Mouse (Mus musculus): ENCODE data around the gene Gzmm. TPM values are rescaled to one million over a fixed set of nuclear protein-coding genes. Genes with fewer than 3 reads are reported as not detected.

Gzmm gene
- total RNA-seq, 2 experiments from 2014 or later: 2.5 to 3.8 TPM

DNA sequence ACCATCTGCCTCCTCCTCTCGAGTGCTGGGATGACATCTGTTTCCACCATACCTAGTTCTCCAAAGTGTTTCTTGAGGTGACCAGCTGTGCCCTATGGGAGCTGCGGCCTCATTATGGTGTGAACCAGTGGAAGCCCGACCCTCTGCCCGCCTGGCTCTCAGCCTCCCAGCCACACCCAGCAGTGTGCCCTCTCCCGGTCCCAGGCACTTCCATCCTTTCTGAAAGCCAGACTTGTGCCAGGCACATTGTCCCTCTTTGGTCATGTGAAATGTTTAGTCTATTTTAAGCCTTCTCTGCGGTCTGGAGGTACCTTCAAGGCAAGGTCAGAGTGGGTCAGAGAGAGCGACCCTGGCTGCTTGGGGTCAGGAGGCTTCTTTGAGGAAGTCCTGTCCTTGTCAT lies 34.9 kb downstream of the Gzmm start:
- DNase-seq (ENCODE audit: low spot score in 2 of 2): no peak

DNA sequence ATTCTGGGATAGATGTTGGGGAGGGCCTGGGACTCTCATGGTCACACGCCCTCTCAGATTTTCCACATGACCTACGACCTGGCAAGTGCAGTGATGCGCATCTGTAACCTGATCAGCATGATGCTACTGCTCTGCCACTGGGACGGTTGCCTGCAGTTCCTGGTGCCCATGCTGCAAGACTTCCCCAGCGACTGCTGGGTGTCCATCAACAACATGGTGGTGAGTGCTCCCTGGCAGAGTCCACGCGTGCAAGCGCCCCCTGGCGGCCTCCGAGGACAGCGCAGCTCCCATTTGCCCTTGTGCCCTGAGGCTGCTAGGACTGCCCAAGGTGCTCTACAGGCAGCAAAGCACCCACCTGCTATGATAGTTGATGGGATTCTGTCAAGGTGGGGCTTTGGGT lies 37.3 kb downstream of the Gzmm start:
- peak in 1 of 2 experiments; percentile 48 for DNase-seq (ENCODE audit: low spot score in 2 of 2)

DNA sequence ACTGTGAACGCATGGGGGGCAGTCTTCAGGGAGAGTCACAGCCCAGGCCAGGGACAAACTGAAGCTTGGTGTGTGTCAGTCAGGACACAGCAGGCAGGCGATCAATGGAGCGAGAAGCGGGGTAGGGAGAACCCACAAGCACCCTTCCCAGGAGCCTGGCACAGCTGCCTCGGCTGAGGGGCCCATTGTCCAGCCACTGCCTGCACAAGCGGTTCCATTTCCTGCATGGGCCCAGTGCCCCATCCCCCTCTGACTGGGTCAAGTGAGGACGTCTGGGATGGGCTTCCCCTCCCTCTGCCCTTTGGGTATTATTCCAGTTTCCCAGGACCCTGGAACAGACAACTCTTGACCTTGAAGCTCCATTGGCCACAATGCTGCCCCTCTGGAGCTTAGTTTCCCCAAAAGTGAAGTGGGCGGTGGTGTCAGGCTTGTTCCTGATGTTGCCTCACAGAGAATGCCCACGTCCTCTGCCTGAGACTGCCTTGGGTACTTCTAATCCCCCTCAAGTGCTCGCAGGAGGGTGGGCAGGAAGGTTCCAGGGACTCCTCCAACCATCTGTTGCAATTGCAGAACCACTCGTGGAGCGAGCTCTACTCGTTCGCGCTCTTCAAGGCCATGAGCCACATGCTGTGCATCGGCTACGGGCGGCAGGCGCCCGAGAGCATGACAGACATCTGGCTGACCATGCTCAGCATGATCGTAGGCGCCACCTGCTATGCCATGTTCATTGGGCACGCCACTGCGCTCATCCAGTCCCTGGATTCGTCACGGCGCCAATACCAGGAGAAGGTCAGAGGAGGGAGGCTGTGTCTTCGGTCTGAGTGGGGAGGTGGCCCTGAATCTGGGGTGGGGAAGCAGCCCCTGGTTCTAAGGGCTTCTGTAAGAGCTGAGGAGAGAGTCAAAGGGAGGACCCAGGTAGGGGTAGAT lies 39.8 kb downstream of the Gzmm start:
- no peak for DNase-seq (ENCODE audit: low spot score in 2 of 2)

DNA sequence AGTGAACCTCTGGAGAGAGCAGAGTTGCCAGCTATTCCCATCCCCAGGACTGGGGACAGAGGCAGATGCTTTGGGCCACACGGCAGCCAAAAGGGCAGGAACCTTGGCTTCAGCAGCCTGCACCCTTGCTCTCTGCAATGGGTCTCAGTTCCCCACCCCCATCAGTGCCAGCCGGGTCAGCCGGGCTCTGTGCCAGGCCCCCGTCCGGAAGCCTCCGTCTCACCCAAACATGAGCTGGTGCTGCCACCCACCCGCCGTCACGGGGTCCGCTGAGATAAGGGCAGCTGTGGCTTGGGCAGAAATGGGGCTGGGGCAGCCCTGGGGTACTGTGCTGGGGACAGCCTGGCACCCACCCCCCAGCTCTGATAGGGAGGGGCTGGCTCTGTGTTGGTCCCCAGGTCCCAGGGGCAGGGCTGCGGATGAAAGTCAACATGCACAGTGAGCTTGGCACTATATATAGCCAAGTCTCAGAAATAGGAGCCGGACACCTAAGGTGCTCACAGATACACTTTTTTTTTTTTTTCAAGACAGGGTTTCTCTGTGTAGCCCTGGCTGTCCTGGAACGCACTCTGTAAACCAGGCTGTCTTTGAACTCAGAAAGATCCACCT lies 40.6 kb downstream of the Gzmm start:
- peak in 1 of 2 experiments; percentile 24 for DNase-seq (ENCODE audit: low spot score in 2 of 2)

DNA sequence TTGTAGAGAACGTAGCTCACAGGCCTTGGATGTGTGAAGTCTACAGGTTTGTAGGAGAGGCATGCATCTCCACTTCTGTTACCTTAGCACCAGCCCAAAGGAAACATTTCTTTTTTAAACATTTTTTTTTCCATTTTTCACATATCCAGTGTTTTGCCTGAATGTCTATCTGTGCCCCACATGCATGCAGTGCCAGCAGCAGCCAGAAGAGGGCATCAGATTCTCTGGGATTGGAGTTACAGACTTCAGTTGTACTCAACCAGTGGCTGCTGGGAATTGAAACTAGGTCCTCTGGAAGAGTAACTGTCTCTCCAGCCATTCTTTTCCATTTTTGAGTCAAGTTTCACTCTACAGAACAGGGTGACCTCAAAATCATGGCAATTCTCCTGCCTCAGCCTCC lies 43.7 kb downstream of the Gzmm start:
- no peak for DNase-seq (ENCODE audit: low spot score in 2 of 2)

DNA sequence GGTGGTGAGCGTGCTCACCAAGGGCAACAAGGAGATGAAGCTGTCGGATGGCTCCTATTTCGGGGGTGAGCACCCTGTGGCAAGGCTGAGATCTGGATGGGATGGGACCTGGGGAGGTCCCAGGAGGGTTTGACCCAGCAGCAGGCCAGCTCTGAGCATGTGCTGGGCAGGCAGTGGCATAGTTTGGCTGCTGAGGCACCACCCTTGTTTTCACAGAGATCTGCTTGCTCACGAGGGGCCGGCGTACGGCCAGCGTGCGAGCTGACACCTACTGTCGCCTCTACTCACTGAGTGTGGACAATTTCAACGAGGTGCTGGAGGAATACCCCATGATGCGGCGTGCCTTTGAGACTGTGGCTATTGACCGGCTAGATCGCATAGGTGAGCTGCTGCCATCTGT lies 45.0 kb downstream of the Gzmm start:
- DNase-seq (ENCODE audit: low spot score in 2 of 2): no peak

DNA sequence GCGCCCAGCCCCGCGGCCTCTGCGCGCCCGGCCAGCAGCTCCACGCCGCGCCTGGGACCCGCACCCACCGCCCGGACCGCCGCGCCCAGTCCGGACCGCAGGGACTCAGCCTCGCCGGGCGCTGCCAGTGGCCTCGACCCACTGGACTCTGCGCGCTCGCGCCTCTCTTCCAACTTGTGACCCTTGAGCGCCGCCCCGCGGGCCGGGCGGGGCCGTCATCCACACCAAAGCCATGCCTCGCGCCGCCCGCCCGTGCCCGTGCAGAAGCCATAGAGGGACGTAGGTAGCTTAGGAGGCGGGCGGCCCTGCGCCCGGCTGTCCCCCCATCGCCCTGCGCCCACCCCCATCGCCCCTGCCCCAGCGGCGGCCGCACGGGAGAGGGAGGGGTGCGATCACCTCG lies 46.5 kb downstream of the Gzmm start:
- DNase-seq (ENCODE audit: low spot score in 2 of 2): no peak

DNA sequence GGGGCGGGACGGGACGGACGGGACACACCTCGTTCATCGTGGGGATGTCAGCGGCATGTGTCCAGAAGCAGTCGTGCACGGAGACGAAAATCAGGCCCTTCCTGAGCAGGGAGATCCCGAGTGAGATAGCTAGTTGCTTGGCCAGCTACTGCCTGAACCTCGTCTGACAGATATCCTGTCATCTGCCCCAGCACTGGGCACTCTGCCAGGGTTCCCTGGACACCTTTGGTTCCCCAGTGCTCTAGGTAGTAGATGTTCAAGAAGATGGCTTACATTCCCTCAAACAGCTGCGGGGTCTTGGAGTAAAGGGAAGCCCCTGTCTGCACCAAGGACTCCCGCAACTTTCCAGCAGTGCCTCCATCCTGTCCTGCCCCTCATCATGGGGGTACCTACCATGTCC lies 47.9 kb downstream of the Gzmm start:
- no peak for DNase-seq (ENCODE audit: low spot score in 2 of 2)

DNA sequence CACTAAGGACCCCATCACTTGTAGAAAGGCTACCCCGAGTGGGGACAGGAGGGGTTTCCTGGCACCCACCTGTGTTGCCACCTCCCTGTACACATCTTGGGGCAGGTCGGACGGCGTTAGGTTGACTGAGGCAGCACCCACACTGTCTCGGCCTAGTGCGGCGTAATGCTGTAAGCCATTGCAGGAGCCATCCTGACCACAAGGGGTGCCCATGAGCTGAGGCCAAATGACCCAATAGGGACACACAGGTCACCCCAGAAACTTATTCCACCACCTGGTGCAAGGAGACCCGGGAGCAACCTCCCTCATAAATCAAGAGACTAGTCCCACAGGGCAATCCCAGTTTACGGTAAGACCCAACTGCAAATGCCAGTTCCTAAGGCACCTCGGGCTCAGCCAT lies 49.4 kb downstream of the Gzmm start:
- no peak for DNase-seq (ENCODE audit: low spot score in 2 of 2)

DNA sequence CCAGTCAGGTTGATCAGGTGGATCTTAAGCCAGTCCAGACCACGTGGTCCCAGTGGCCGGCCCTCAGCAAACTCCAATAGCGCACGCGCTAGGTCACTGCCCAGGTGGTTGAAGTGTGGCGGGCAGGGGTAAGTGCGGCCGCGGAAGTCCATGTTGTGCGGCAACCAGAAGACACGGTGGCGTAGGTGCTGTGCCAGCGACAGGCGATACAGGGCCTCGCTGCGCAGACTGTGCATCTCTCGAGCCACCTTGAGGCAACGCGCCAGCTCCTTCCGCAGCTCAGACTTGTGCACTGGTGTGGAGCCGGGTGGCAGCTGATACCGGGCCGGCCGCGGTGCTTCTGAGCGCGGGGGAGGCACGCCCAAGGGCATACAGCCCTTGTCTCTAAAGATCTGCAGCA lies 50.4 kb downstream of the Gzmm start:
- no peak for DNase-seq (ENCODE audit: low spot score in 2 of 2)

DNA sequence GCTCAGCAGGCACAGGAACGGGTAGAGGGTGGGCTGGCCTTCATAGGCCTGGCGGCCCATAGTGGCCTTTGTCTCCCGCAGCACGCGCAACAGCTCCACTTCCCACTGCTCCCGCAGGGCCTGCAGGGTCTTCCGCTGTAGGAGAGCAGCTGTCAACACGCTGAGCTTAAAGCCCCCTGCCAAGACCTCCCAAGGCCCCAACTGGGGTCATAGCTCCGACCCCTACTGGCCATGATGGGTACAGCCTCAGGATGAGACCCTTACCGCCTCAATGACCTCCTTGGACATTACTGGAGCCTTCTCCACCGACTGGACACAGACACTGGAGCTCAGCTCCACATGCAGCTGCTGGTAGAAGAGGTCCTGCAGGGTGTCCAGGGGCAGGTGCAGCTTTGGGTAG lies 52.0 kb downstream of the Gzmm start:
- DNase-seq (ENCODE audit: low spot score in 2 of 2): no peak

DNA sequence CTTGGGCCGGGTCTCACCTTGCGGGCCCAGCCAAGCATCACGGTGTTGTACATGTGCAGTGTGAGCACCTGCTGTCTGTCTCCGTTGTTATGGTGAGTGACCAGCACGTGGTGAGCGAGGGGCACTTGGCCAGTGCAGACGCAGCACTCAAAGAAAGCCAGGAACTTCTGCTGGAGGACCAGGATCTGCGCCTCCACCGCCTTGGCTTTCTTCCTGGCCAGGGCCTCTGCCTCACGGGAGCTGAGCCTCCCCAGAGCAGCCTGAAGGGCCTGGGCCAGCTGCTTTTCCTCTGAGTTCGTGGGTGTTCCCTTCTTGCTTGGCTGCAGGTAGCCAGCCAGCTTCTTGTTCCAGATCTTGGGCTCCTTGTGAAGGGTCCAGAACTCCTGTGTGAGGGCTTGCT lies 54.3 kb downstream of the Gzmm start:
- no peak for DNase-seq (ENCODE audit: low spot score in 2 of 2)

DNA sequence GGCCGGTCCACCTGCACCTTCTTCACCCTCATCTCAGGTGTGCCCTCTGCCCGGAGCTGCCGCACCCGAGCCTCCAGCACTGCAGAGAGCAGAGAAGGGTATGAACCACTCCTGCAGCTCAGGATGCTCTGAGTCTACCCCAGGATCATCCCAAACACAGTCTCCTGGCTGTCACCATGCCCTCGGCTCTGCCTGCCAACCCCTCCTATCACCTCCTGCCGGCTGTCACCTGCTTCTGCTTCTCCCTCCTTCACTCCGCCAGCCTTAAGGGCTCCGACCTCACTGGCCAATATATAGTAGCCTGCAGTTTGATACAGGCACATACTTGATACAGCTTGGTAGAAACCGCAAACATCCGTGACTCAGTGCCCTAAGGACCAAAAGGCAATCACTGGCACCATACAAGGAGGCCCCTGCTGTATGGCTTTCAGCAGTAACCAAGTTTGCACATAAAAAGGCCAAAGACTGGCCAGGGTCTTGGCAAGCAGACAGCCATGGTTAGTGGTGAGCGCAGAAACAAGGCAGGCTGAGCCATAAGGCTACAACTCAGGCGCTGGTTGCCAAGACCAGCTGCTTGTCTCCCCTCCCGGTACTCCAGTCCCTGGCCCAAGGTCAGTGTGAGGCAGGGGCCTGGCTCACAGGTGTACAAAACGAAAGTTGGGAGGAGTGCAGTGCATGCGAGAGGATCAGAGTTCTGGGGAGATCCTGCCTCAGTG lies 55.0 kb downstream of the Gzmm start:
- DNase-seq (ENCODE audit: low spot score in 2 of 2): no peak

Other genes with a start within 250 kb of the Gzmm start
- not detected for gene Vmn2r83, start 220.3 kb upstream of the Gzmm start, total RNA-seq (2021)
- 1 to 10 TPM; 4.5 to 4.6 TPM for gene Plpp2, start 155.2 kb upstream of the Gzmm start, total RNA-seq (2021)
- 10 to 100 TPM; 24.0 to 25.4 TPM for gene Mier2, start 133.8 kb upstream of the Gzmm start, total RNA-seq (2021)
- gene Theg, start 101.7 kb upstream of the Gzmm start, total RNA-seq (2021): not detected
- under 1 TPM; 0.07 to 0.13 TPM for gene C2cd4c, start 75.0 kb upstream of the Gzmm start, total RNA-seq (2021)
- gene Shc2, start 51.1 kb upstream of the Gzmm start, total RNA-seq (2021): 1 to 10 TPM; 5.8 to 5.9 TPM
- gene Odf3l2, start 43.3 kb upstream of the Gzmm start, total RNA-seq (2021): not detected
- under 1 TPM in 1 of 2 experiments, not detected in 1; 0.39 TPM for gene Madcam1, start 24.5 kb upstream of the Gzmm start, total RNA-seq (2021)
- gene Tpgs1, start 19.7 kb upstream of the Gzmm start, total RNA-seq (2021): 10 to 100 TPM; 21.2 to 21.6 TPM
- gene Cdc34, start 6.8 kb upstream of the Gzmm start, total RNA-seq (2021): 100 to 1,000 TPM; 307 to 315 TPM
- gene Bsg, start 15.5 kb downstream of the Gzmm start, total RNA-seq (2021): 100 to 1,000 TPM; 390 to 392 TPM
- under 1 TPM; 0.96 TPM for gene Hcn2, start 27.6 kb downstream of the Gzmm start, total RNA-seq (2021)
- 10 to 100 TPM; 25.5 to 27.8 TPM for gene Polrmt, start 57.6 kb downstream of the Gzmm start, total RNA-seq (2021)
- not detected for gene Fgf22, start 66.1 kb downstream of the Gzmm start, total RNA-seq (2021)
- gene Rnf126, start 77.9 kb downstream of the Gzmm start, total RNA-seq (2021): 10 to 100 TPM; 45.0 to 52.5 TPM
- gene Fstl3, start 88.3 kb downstream of the Gzmm start, total RNA-seq (2021): 1 to 10 TPM; 1.1 to 2.1 TPM
- gene Prss57, start 101.9 kb downstream of the Gzmm start, total RNA-seq (2021): not detected
- gene Palm, start 104.6 kb downstream of the Gzmm start, total RNA-seq (2021): 10 to 100 TPM; 42.1 to 50.8 TPM
- gene Misp, start 132.0 kb downstream of the Gzmm start, total RNA-seq (2021): under 1 TPM in 1 of 2 experiments, not detected in 1; 0.42 TPM
- 100 to 1,000 TPM; 167 to 170 TPM for gene Ptbp1, start 165.4 kb downstream of the Gzmm start, total RNA-seq (2021)
- under 1 TPM in 1 of 2 experiments, not detected in 1; 0.47 TPM for gene Prtn3, start 185.5 kb downstream of the Gzmm start, total RNA-seq (2021)
- 1 to 10 TPM; 1.2 to 1.3 TPM for gene Plppr3, start 185.6 kb downstream of the Gzmm start, total RNA-seq (2021)
- gene Elane, start 197.2 kb downstream of the Gzmm start, total RNA-seq (2021): under 1 TPM in 1 of 2 experiments, not detected in 1; 0.29 TPM
- 100 to 1,000 TPM in 1 of 2 experiments, 10 to 100 TPM in 1; 85.8 to 154 TPM for gene Cfd, start 201.8 kb downstream of the Gzmm start, total RNA-seq (2021)
- gene Med16, start 219.9 kb downstream of the Gzmm start, total RNA-seq (2021): 10 to 100 TPM; 39.4 to 41.1 TPM
- not detected for gene Gm26602, start 221.8 kb downstream of the Gzmm start, total RNA-seq (2021)
- gene Kiss1r, start 228.0 kb downstream of the Gzmm start, total RNA-seq (2021): under 1 TPM; 0.41 to 0.56 TPM
- gene R3hdm4, start 232.2 kb downstream of the Gzmm start, total RNA-seq (2021): 100 to 1,000 TPM in 1 of 2 experiments, 10 to 100 TPM in 1; 97.9 to 102 TPM
- gene Arid3a, start 238.0 kb downstream of the Gzmm start, total RNA-seq (2021): 1 to 10 TPM; 4.5 to 4.9 TPM